In genomic region chr2:143932340-143932873, GRCm38 (mm10) we compare ENCODE assay signal across 30 mouse cellular contexts. TPM values are rescaled to one million over a fixed set of nuclear protein-coding genes. Genes with fewer than 3 reads are reported as not detected.
DNase-seq lines count a peak whose midpoint lies in the region; ATAC-seq and TF ChIP-seq lines count a peak whose summit lies in the region.
"Had no signal": no experiment of that assay in that cellular context is flagged by ENCODE, and none has a peak within 500 bp of the region (broad histone marks: within the 10 kb centered on the region; RNA-seq: fewer than 3 reads in every experiment).

No protein-coding gene starts in this region.

- ATAC-seq in heart, postnatal 0 days (ENCODE audit: insufficient read depth, low read depth), result no peak
- ATAC-seq in heart, embryonic 11.5 days (replicated peaks; ENCODE audit: insufficient number of reproducible peaks, low FRiP score, low TSS enrichment), result no peak
- peak; percentile 60 for ATAC-seq in embryonic facial prominence, embryonic 14.5 days (ENCODE audit: low read depth)
- no peak for ATAC-seq in midbrain, embryonic 14.5 days (ENCODE audit: low FRiP score, low TSS enrichment)
- ATAC-seq: forebrain, embryonic 16.5 days; hindbrain, postnatal 0 days; intestine, postnatal 0 days; lung, postnatal 0 days; Patski had no signal

- intact Hi-C loops in heart, postnatal 25 days (cut with DNase I), result no loop called here

- H3K9me3 ChIP-seq in heart, postnatal 0 days (replicated peaks; ENCODE audit: control insufficient read depth, low read length), result no peaks in the 10 kb centered on the region
- no peaks in the 10 kb centered on the region for H3K9me3 ChIP-seq in heart, embryonic 11.5 days (replicated peaks; ENCODE audit: control insufficient read depth, low read length)
- no peaks in the 10 kb centered on the region for H3K9me3 ChIP-seq in embryonic facial prominence, embryonic 14.5 days (ENCODE audit: control insufficient read depth, low read length)
- no peaks in the 10 kb centered on the region for H3K9me3 ChIP-seq in midbrain, embryonic 14.5 days (ENCODE audit: control insufficient read depth, low read length)
- H3K9me3 ChIP-seq: embryonic facial prominence, embryonic 13.5 days; hindbrain, embryonic 12.5 days; limb, embryonic 15.5 days; liver, embryonic 13.5 days; megakaryocyte, embryonic 14.5 days; midbrain, embryonic 12.5 days had no signal

- no peak overlapping the region for H3K9ac ChIP-seq in heart, postnatal 0 days (replicated peaks; ENCODE audit: low read depth, low read length)
- no peak overlapping the region for H3K9ac ChIP-seq in heart, embryonic 11.5 days (ENCODE audit: low read depth, low read length)
- no peak overlapping the region for H3K9ac ChIP-seq in embryonic facial prominence, embryonic 14.5 days (ENCODE audit: low read depth, low read length)
- H3K9ac ChIP-seq in midbrain, embryonic 14.5 days (replicated peaks; ENCODE audit: low read length), result no peak overlapping the region
- H3K9ac ChIP-seq: embryonic facial prominence, embryonic 13.5 days; hindbrain, embryonic 12.5 days; limb, embryonic 15.5 days; liver, embryonic 13.5 days; midbrain, embryonic 12.5 days had no signal

- no peak for TF ChIP-seq EP300 in heart, postnatal 0 days (IDR thresholded peaks at IDR 0.05; ENCODE audit: low read depth)

- H3K4me1 ChIP-seq in heart, postnatal 0 days (ENCODE audit: control insufficient read depth, insufficient read depth), result peaks cover 9% of the 10 kb centered on the region
- H3K4me1 ChIP-seq in heart, embryonic 11.5 days (ENCODE audit: control insufficient read depth, insufficient read depth, low read length), result peaks cover 24% of the 10 kb centered on the region
- H3K4me1 ChIP-seq in embryonic facial prominence, embryonic 14.5 days (ENCODE audit: control insufficient read depth, insufficient read depth, low read length), result peaks cover 4% of the 10 kb centered on the region; the same call in 1 of the 2 replicates
- no peaks in the 10 kb centered on the region for H3K4me1 ChIP-seq in midbrain, embryonic 14.5 days (ENCODE audit: control insufficient read depth, insufficient read depth, low read length)

- 51% methylated on average over 12 of the region's 12 CpGs for WGBS in heart, postnatal 0 days
- WGBS in heart, embryonic 11.5 days (ENCODE audit: insufficient replicate concordance), result 70% methylated on average over 12 of the region's 12 CpGs
- 67% methylated on average over 12 of the region's 12 CpGs for WGBS in embryonic facial prominence, embryonic 14.5 days
- WGBS in midbrain, embryonic 14.5 days, result 85% methylated on average over 12 of the region's 12 CpGs

- H3K27me3 ChIP-seq in heart, postnatal 0 days (ENCODE audit: control insufficient read depth, insufficient read depth, low read length), result no peaks in the 10 kb centered on the region
- H3K27me3 ChIP-seq in heart, embryonic 11.5 days (ENCODE audit: control insufficient read depth, insufficient read depth, low read length), result no peaks in the 10 kb centered on the region
- H3K27me3 ChIP-seq in embryonic facial prominence, embryonic 14.5 days (replicated peaks; ENCODE audit: control insufficient read depth, insufficient read depth, low read length), result no peaks in the 10 kb centered on the region
- no peaks in the 10 kb centered on the region for H3K27me3 ChIP-seq in midbrain, embryonic 14.5 days (ENCODE audit: control insufficient read depth, insufficient read depth, low read length)
- H3K27me3 ChIP-seq: embryonic facial prominence, embryonic 13.5 days; hindbrain, embryonic 12.5 days; limb, embryonic 15.5 days; liver, embryonic 13.5 days; megakaryocyte, embryonic 14.5 days; midbrain, embryonic 12.5 days; Patski had no signal

- no peak for TF ChIP-seq CTCF in heart, postnatal 0 days (IDR thresholded peaks at IDR 0.05; ENCODE audit: low read depth)

- H3K36me3 ChIP-seq in heart, postnatal 0 days (replicated peaks; ENCODE audit: control insufficient read depth, insufficient read depth, low read length), result no peaks in the 10 kb centered on the region
- no peaks in the 10 kb centered on the region for H3K36me3 ChIP-seq in heart, embryonic 11.5 days (ENCODE audit: control insufficient read depth, insufficient read depth, low read length)
- H3K36me3 ChIP-seq in embryonic facial prominence, embryonic 14.5 days (ENCODE audit: control insufficient read depth, insufficient read depth, low read length), result no peaks in the 10 kb centered on the region
- H3K36me3 ChIP-seq in midbrain, embryonic 14.5 days (ENCODE audit: control insufficient read depth, insufficient read depth, low read length), result no peaks in the 10 kb centered on the region
- H3K36me3 ChIP-seq: embryonic facial prominence, embryonic 13.5 days; hindbrain, embryonic 12.5 days; limb, embryonic 15.5 days; midbrain, embryonic 12.5 days had no signal

- no peak overlapping the region for H3K4me3 ChIP-seq in heart, postnatal 0 days (ENCODE audit: low read depth, low read length)
- no peak overlapping the region for H3K4me3 ChIP-seq in heart, embryonic 11.5 days (ENCODE audit: low read depth, low read length)
- no peak overlapping the region for H3K4me3 ChIP-seq in embryonic facial prominence, embryonic 14.5 days (ENCODE audit: low read depth, low read length)
- no peak overlapping the region for H3K4me3 ChIP-seq in midbrain, embryonic 14.5 days (replicated peaks; ENCODE audit: low read depth, low read length)
- H3K4me3 ChIP-seq: embryonic facial prominence, embryonic 13.5 days; erythroblast, embryonic 14.5 days; hindbrain, embryonic 12.5 days; limb, embryonic 15.5 days; liver, embryonic 13.5 days; midbrain, embryonic 12.5 days had no signal

- 0 out of 2 replicates have a peak overlapping the region, but pooled peaks have one; percentile 6 for H3K4me2 ChIP-seq in heart, postnatal 0 days (ENCODE audit: low read depth, low read length)
- no peak overlapping the region for H3K4me2 ChIP-seq in heart, embryonic 11.5 days
- H3K4me2 ChIP-seq in embryonic facial prominence, embryonic 14.5 days (ENCODE audit: low read depth, low read length), result no peak overlapping the region
- H3K4me2 ChIP-seq in midbrain, embryonic 14.5 days (ENCODE audit: low read length), result no peak overlapping the region
- H3K4me2 ChIP-seq: embryonic facial prominence, embryonic 13.5 days; hindbrain, embryonic 12.5 days; limb, embryonic 15.5 days; liver, embryonic 13.5 days; midbrain, embryonic 12.5 days had no signal

- peak overlapping the region; percentile 48; the same call in 1 of the 2 replicates for H3K27ac ChIP-seq in heart, postnatal 0 days (ENCODE audit: low read depth)
- H3K27ac ChIP-seq in heart, embryonic 11.5 days (ENCODE audit: low read depth, low read length), result no peak overlapping the region
- H3K27ac ChIP-seq in embryonic facial prominence, embryonic 14.5 days (replicated peaks; ENCODE audit: low read depth, low read length), result no peak overlapping the region; the same call in 1 of the 2 replicates
- H3K27ac ChIP-seq in midbrain, embryonic 14.5 days (replicated peaks; ENCODE audit: low read depth, low read length), result no peak overlapping the region
- H3K27ac ChIP-seq: embryonic facial prominence, embryonic 13.5 days; hindbrain, embryonic 12.5 days; hindbrain, postnatal 0 days; limb, embryonic 15.5 days; liver, embryonic 13.5 days; midbrain, embryonic 12.5 days had no signal

- DNase-seq in heart, adult 11 months, result peak; percentile 56
- DNase-seq in heart, postnatal 25 days (ENCODE audit: low spot score), result no peak
- DNase-seq in heart, postnatal 0 days (ENCODE audit: low spot score), result no peak
- peak; percentile 45 for DNase-seq in embryonic facial prominence, embryonic 14.5 days (ENCODE audit: low spot score)
- DNase-seq in skeletal muscle tissue, adult 2 months (ENCODE audit: low read depth, low spot score), result peak; percentile 34
- no peak for DNase-seq in midbrain, embryonic 14.5 days
- DNase-seq: adrenal gland, postnatal 10 days; cerebellum, adult 8-10 months; cerebellum, postnatal 25 days; gastrocnemius, postnatal 14 days; heart, postnatal 36 days; kidney, postnatal 14 days; liver, embryonic 13.5 days; lung, adult 18-20 months; lung, postnatal 4 days; right cerebral cortex, postnatal 25 days; spleen, adult 18-20 months; thymus, postnatal 36 days had no signal

RNA-seq across cellular contexts. Expression of gene Dstn, which starts 17.3 kb away (rescaled TPM):
- total RNA-seq in heart, postnatal 25 days (2021), result 100 to 1,000 TPM; 233 to 243 TPM
- total RNA-seq in heart, postnatal 0 days (2014; rRNA removed; ENCODE audit: low replicate concordance), result 627 and 637 TPM in 2 replicates
- 912 and 913 TPM in 2 replicates for polyA plus RNA-seq in heart, postnatal 0 days (2015; fragmentation: Nextera tagmentation; extraction: Ambion mirVana)
- 1,059 and 1,185 TPM in 2 replicates for polyA plus RNA-seq in heart, embryonic 11.5 days (2014; fragmentation: Nextera tagmentation; extraction: Ambion mirVana)
- 389 and 391 TPM in 2 replicates for polyA plus RNA-seq in embryonic facial prominence, embryonic 14.5 days (2014; fragmentation: Nextera tagmentation; extraction: Ambion mirVana)
- polyA plus RNA-seq in midbrain, embryonic 14.5 days (2014; fragmentation: Nextera tagmentation; extraction: Ambion mirVana), result 418 and 479 TPM in 2 replicates

Comparison
In these comparisons a context has a peak if more than half of its experiments do, and no peak if none do; other contexts are left out.
1. DNase-seq: peak in heart, adult 11 months (single experiment), embryonic facial prominence, embryonic 14.5 days (single experiment) and skeletal muscle tissue, adult 2 months (single experiment); none in heart, postnatal 25 days (single experiment), heart, postnatal 0 days (single experiment) and midbrain, embryonic 14.5 days (single experiment).